Mouse (Mus musculus) MEL (cell line): Measurements from ENCODE around the gene Setd6. TPM values are rescaled to one million over a fixed set of nuclear protein-coding genes. Genes with fewer than 3 reads are reported as not detected.

Experiments used
- DNase-seq: peaks from one replicate; pipeline ENCODE4 v3.0.0; 2011; ENCODE audit warnings: low read depth, low spot score
- H3K27ac ChIP-seq: 2 replicates; pipeline ENCODE4 v1.5.1; 2012; ENCODE audit warnings: low read depth, mild to moderate bottlenecking, control low read depth, low read length, moderate library complexity; ENCODE audit not compliant: control insufficient read depth
- H3K27me3 ChIP-seq, 2 experiments: fragments of 150-350 bp in 1 of 2; sonication (generic) in 1 of 2; 2 replicates each; pipeline ENCODE4 v1.6.1; 2012; ENCODE audit warnings: low read length in 2 of 2, mild to moderate bottlenecking in 2 of 2, improper control_type of control experiment in 1 of 2, moderate library complexity in 1 of 2; ENCODE audit not compliant: insufficient read depth in 2 of 2, control insufficient read depth in 1 of 2
- H3K36me3 ChIP-seq, 2 experiments: 2 replicates each; pipeline ENCODE4 v1.6.1; 2012 to 2014; ENCODE audit warnings: low read length in 2 of 2, improper control_type of control experiment in 1 of 2, inconsistent platforms in 1 of 2, mild to moderate bottlenecking in 1 of 2; ENCODE audit not compliant: insufficient read depth in 2 of 2, control insufficient read depth in 1 of 2
- H3K4me1 ChIP-seq, 2 experiments: fragments of 150-350 bp in 1 of 2; sonication (generic) in 1 of 2; 2 replicates each; pipeline ENCODE4 v1.6.1; 2012; ENCODE audit warnings: low read length in 2 of 2, improper control_type of control experiment in 1 of 2, mild to moderate bottlenecking in 1 of 2; ENCODE audit not compliant: insufficient read depth in 2 of 2, control insufficient read depth in 1 of 2
- H3K4me3 ChIP-seq, 2 experiments: fragments of 150-350 bp in 1 of 2; sonication (generic) in 1 of 2; 2 replicates each; pipeline ENCODE4 v1.5.1; 2012; ENCODE audit warnings: low read depth in 2 of 2, low read length in 2 of 2, mild to moderate bottlenecking in 2 of 2, moderate library complexity in 2 of 2, control low read depth in 1 of 2, improper control_type of control experiment in 1 of 2; ENCODE audit not compliant: control insufficient read depth in 1 of 2, insufficient read depth in 1 of 2
- H3K79me2 ChIP-seq: 2 replicates; pipeline ENCODE4 v1.6.1; 2012; ENCODE audit warnings: mild to moderate bottlenecking, low read length, moderate library complexity; ENCODE audit not compliant: control insufficient read depth, poor library complexity, insufficient read depth
- H3K9ac ChIP-seq: 2 replicates; pipeline ENCODE4 v1.6.1; 2012; ENCODE audit warnings: low read depth, mild to moderate bottlenecking, control low read depth, low read length, moderate library complexity; ENCODE audit not compliant: control insufficient read depth, poor library complexity, severe bottlenecking
- H3K9me3 ChIP-seq: fragments of 150-350 bp; sonication (generic); replicated peaks from 2 replicates; pipeline ENCODE4 v1.6.1; 2012; ENCODE audit warnings: mild to moderate bottlenecking, low read length, improper control_type of control experiment, moderate library complexity; ENCODE audit not compliant: insufficient read depth
- BHLHE40 ChIP-seq: IDR thresholded peaks from 2 replicates; pipeline ENCODE4 v1.6.1; 2012; ENCODE audit warnings: low read depth, mild to moderate bottlenecking, inconsistent platforms, low read length, improper control_type of control experiment, borderline replicate concordance
- CHD1 ChIP-seq: IDR thresholded peaks from 2 replicates; pipeline ENCODE4 v1.6.1; 2012; ENCODE audit warnings: low read depth, mild to moderate bottlenecking, inconsistent platforms, low read length, improper control_type of control experiment
- CTCF ChIP-seq, 3 experiments: IDR thresholded peaks in 2 of 3; conservative IDR thresholded peaks in 1 of 3; 2 replicates each; pipeline ENCODE4 v1.5.1; 2011 to 2012; ENCODE audit warnings: low read length in 3 of 3, low read depth in 2 of 3, mild to moderate bottlenecking in 2 of 3, improper control_type of control experiment in 1 of 3, inconsistent platforms in 1 of 3, mixed read lengths in 1 of 3, moderate library complexity in 1 of 3; ENCODE audit not compliant: control insufficient read depth in 1 of 3, insufficient read depth in 1 of 3, poor library complexity in 1 of 3, severe bottlenecking in 1 of 3
- GABPA ChIP-seq: IDR thresholded peaks from 2 replicates; pipeline ENCODE4 v1.6.1; 2012; ENCODE audit warnings: low read depth, mild to moderate bottlenecking, inconsistent platforms, low read length, improper control_type of control experiment, moderate library complexity
- HCFC1 ChIP-seq: IDR thresholded peaks from 2 replicates; pipeline ENCODE4 v1.6.1; 2012; ENCODE audit warnings: low read depth, mild to moderate bottlenecking, inconsistent platforms, low read length, improper control_type of control experiment, moderate library complexity
- KAT2A ChIP-seq: conservative IDR thresholded peaks from 2 replicates; pipeline ENCODE4 v1.6.1; 2012; ENCODE audit warnings: low read depth, low read length, improper control_type of control experiment, inconsistent platforms
- POLR2A ChIP-seq, 2 experiments: IDR thresholded peaks; 2 replicates each; pipeline ENCODE4 v1.6.1; 2011 to 2012; ENCODE audit warnings: low read length in 2 of 2, mild to moderate bottlenecking in 2 of 2, control low read depth in 1 of 2, improper control_type of control experiment in 1 of 2, low read depth in 1 of 2, moderate library complexity in 1 of 2; ENCODE audit not compliant: control insufficient read depth in 1 of 2, insufficient read depth in 1 of 2, poor library complexity in 1 of 2
- POLR2AphosphoS2 ChIP-seq: IDR thresholded peaks from 2 replicates; pipeline ENCODE4 v1.6.1; 2011; ENCODE audit warnings: low read length, improper control_type of control experiment
- RAD21 ChIP-seq: IDR thresholded peaks from 2 replicates; pipeline ENCODE4 v1.6.1; 2011; ENCODE audit warnings: mild to moderate bottlenecking, low read depth, low read length, improper control_type of control experiment
- TCF12 ChIP-seq: IDR thresholded peaks from 2 replicates; pipeline ENCODE4 v1.6.1; 2014; ENCODE audit warnings: low read depth, mild to moderate bottlenecking, inconsistent platforms, low read length, improper control_type of control experiment, moderate library complexity
- UBTF ChIP-seq: IDR thresholded peaks from 2 replicates; pipeline ENCODE4 v1.6.1; 2012; ENCODE audit warnings: low read depth, mild to moderate bottlenecking, inconsistent platforms, low read length, improper control_type of control experiment, moderate library complexity, borderline replicate concordance; ENCODE audit not compliant: insufficient read depth
- USF2 ChIP-seq, 2 experiments: IDR thresholded peaks; 2 replicates each; pipeline ENCODE4 v1.6.1; 2011 to 2012; ENCODE audit warnings: improper control_type of control experiment in 2 of 2, low read length in 2 of 2, borderline replicate concordance in 1 of 2, inconsistent platforms in 1 of 2, low read depth in 1 of 2, mild to moderate bottlenecking in 1 of 2; ENCODE audit not compliant: insufficient read depth in 1 of 2
- ZC3H11A ChIP-seq: IDR thresholded peaks from 2 replicates; pipeline ENCODE4 v1.6.1; 2012; ENCODE audit warnings: low read depth, mild to moderate bottlenecking, inconsistent platforms, low read length, improper control_type of control experiment
- polyA plus RNA-seq, 2 experiments: library from polyadenylated mRNA; stranded (reverse) in 1 of 2; unstranded in 1 of 2; fragments of >175 nt in 1 of 2; fragments of >200 nt in 1 of 2; gene quantifications; 2 replicates each; pipeline versions ENCODE4 v1.2.1 to v1.2.4; 2012; ENCODE audit warnings: low replicate concordance in 2 of 2, low read depth in 1 of 2; ENCODE audit not compliant: insufficient read length in 2 of 2, insufficient read depth in 1 of 2, missing spikeins in 1 of 2
- total RNA-seq: library from RNA; depleted of rRNA; stranded (reverse); fragments of 300-350 nt; gene quantifications from 2 replicates; pipeline ENCODE4 v1.2.3, GENCODE M21; 2012

Setd6 gene
- total and polyA plus RNA-seq, 3 experiments = 37.8 to 78.4 TPM; not detected in 1

GRCm38 (mm10) chr8:95678024-95678611 lies 37.6 kb upstream of the Setd6 start:
- no peak for TF ChIP-seq RAD21
- TF ChIP-seq HCFC1 = no peak
- TF ChIP-seq POLR2A (IDR thresholded peaks at IDR 0.05; ENCODE audit: control insufficient read depth in 1 of 2, insufficient read depth in 1 of 2, low read depth in 1 of 2, low read length in 2 of 2, poor library complexity in 1 of 2) = no peak
- TF ChIP-seq BHLHE40 = no peak
- TF ChIP-seq UBTF = no peak
- TF ChIP-seq ZC3H11A = no peak
- TF ChIP-seq CHD1 = no peak
- TF ChIP-seq USF2 (IDR thresholded peaks at IDR 0.05; ENCODE audit: borderline replicate concordance in 1 of 2, insufficient read depth in 1 of 2, low read depth in 1 of 2, low read length in 2 of 2) = no peak
- TF ChIP-seq CTCF (IDR thresholded peaks at IDR 0.05 in 2 of 3, conservative IDR thresholded peaks at IDR 0.05 in 1 of 3; ENCODE audit: control insufficient read depth in 1 of 3, insufficient read depth in 1 of 3, low read depth in 2 of 3, low read length in 3 of 3, poor library complexity in 1 of 3, severe bottlenecking in 1 of 3) = no peak
- TF ChIP-seq, all 39 proteins: peak for 0
- H3K9me3 ChIP-seq = no peaks in the 10 kb centered on the region
- H3K79me2 ChIP-seq = no peaks in the 10 kb centered on the region
- DNase-seq = peak; percentile 8
- H3K27ac ChIP-seq = no peak overlapping the region
- H3K4me3 ChIP-seq = peak overlapping the region; percentile 7 to 11; a peak in 1 of 4 replicates
- H3K36me3 ChIP-seq = no peaks in the 10 kb centered on the region
- no peak overlapping the region for H3K9ac ChIP-seq
- peaks cover 6 to 32% of the 10 kb centered on the region in 2 experiments; a peak in 3 of 4 replicates for H3K27me3 ChIP-seq
- peaks cover 0 to 7% of the 10 kb centered on the region in 2 experiments; a peak in 1 of 4 replicates for H3K4me1 ChIP-seq

DNA sequence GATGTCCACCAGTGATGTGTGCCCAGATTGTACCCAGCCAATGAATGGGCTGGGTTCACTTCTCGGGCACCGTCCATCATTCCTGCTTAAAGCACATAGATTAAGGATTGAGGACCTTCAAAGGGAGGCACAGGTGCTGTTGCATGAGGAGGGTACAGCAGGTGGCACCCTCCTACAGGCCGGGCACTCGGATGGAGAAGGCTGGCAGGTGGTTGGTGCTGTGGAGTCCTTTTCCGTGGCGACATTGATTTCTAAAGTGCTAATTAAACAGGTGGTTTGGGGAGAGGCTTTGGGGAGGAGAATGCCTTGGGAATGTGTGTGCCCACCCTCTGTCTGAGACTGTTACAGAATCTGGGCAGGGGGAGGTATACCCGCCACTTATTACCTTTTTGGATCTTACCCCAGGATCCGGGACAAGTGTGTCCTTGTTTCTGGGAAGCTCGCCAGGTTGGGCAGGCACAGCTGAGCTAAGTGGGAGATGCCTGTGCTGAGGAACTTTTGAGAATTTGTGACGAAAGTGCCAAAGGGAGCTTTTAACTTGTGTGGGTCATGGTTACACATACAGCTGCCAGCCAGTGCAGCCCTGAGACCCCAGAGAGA lies 27.5 kb upstream of the Setd6 start:
- no peak for TF ChIP-seq HCFC1
- no peak for TF ChIP-seq POLR2A (IDR thresholded peaks at IDR 0.05; ENCODE audit: control insufficient read depth in 1 of 2, insufficient read depth in 1 of 2, low read depth in 1 of 2, low read length in 2 of 2, poor library complexity in 1 of 2)
- TF ChIP-seq CTCF (IDR thresholded peaks at IDR 0.05 in 2 of 3, conservative IDR thresholded peaks at IDR 0.05 in 1 of 3; ENCODE audit: control insufficient read depth in 1 of 3, insufficient read depth in 1 of 3, low read depth in 2 of 3, low read length in 3 of 3, poor library complexity in 1 of 3, severe bottlenecking in 1 of 3) = no peak
- no peak for TF ChIP-seq GABPA
- TF ChIP-seq POLR2AphosphoS2 = no peak
- TF ChIP-seq TCF12 = no peak
- no peak for TF ChIP-seq KAT2A

More for the DNA sequence above, 27.5 kb upstream of the Setd6 start:
- no peak overlapping the region for H3K27ac ChIP-seq
- no peaks in the 10 kb centered on the region for H3K36me3 ChIP-seq
- no peaks in the 10 kb centered on the region for H3K79me2 ChIP-seq
- DNase-seq = no peak
- no peaks in the 10 kb centered on the region for H3K9me3 ChIP-seq
- no peak overlapping the region for H3K4me3 ChIP-seq
- H3K27me3 ChIP-seq = peaks cover 9 to 19% of the 10 kb centered on the region in 2 experiments
- H3K9ac ChIP-seq = no peak overlapping the region
- H3K4me1 ChIP-seq = no peaks in the 10 kb centered on the region
